ENCODE assay signal across 15 mouse cellular contexts in the genomic region with DNA sequence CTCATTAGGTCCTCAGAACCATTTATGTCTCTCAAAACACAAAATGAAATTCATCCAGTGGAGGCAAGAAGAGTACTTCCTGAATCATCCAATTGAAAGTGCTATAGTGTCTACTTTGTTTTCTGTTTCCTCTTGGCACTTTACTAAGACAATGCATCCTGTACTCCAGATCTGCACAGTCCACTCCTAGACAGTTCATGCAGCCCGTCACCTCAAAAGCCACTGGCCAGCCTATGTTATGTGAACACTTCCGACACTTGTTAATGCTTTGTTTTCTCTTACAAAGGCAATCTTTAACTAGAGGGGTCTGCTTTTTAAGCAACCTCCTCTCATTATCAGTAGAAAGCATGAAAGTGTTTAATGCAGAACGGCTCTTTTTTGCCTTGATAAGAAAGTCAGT.
"Had no signal": no experiment of that assay in that cellular context is flagged by ENCODE, and none has a peak within 500 bp of the region (broad histone marks: within the 10 kb centered on the region; RNA-seq: fewer than 3 reads in every experiment).

No protein-coding gene starts in this region.

- ATAC-seq: intestine, embryonic 16.5 days; lung, postnatal 0 days had no signal

- H3K27me3 ChIP-seq: kidney, embryonic 15.5 days; limb, embryonic 13.5 days; liver, embryonic 15.5 days; neural tube, embryonic 12.5 days; stomach, embryonic 15.5 days had no signal

- H3K4me2 ChIP-seq: kidney, embryonic 15.5 days; limb, embryonic 13.5 days; liver, embryonic 15.5 days; neural tube, embryonic 12.5 days; stomach, embryonic 15.5 days had no signal

- H3K36me3 ChIP-seq: kidney, embryonic 15.5 days; limb, embryonic 13.5 days; liver, embryonic 15.5 days; neural tube, embryonic 12.5 days; stomach, embryonic 15.5 days had no signal

- H3K9me3 ChIP-seq: kidney, embryonic 15.5 days; limb, embryonic 13.5 days; liver, embryonic 15.5 days; neural tube, embryonic 12.5 days; stomach, embryonic 15.5 days had no signal

- DNase-seq: kidney, adult 2 months; kidney, postnatal 14 days; left cerebral cortex, postnatal 4 days; lung, adult 2 months; lung, postnatal 36 days; right cerebral cortex, postnatal 14 days; thymus, adult 2 months; thymus, postnatal 25 days had no signal

- H3K9ac ChIP-seq: kidney, embryonic 15.5 days; limb, embryonic 13.5 days; liver, embryonic 15.5 days; neural tube, embryonic 12.5 days; stomach, embryonic 15.5 days had no signal

- H3K4me3 ChIP-seq: kidney, embryonic 15.5 days; limb, embryonic 13.5 days; liver, embryonic 15.5 days; neural tube, embryonic 12.5 days; stomach, embryonic 15.5 days had no signal

- H3K4me1 ChIP-seq: kidney, embryonic 15.5 days; limb, embryonic 13.5 days; liver, embryonic 15.5 days; neural tube, embryonic 12.5 days; stomach, embryonic 15.5 days had no signal

- H3K27ac ChIP-seq: kidney, embryonic 15.5 days; limb, embryonic 13.5 days; liver, embryonic 15.5 days; neural tube, embryonic 12.5 days; stomach, embryonic 15.5 days had no signal
